ENCODE assay signal across 10 mouse cellular contexts in the genomic region with DNA sequence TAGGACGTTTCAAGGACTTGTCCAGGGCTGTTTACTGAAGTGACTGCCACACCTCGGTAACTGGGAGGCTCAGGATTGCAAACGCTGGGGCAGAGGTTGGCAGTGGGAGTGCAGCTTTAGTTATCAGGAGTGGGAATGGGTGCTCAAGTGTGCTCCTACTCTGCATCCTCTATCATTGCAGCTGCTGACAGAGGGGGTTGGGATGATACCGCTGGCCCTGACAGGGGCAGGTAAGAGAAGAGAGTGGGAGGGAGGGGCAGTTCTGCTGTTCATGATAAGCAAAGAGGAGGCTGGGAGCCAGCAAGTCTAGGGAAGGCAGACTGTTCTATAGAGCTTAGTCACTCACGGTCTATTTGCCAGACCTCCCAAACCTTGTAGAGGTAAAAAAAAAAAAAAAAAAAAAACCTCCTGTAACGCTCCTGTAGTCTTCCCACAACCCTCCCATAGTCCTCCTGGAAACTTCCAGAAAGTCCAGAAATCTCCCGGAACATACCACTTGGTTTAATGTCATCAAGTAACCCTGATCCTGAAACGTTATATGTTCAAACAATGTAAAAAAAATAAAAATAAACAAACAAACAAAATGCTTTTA. TPM values are rescaled to one million over a fixed set of nuclear protein-coding genes. Genes with fewer than 3 reads are reported as not detected.
DNase-seq lines count a peak whose midpoint lies in the region; ATAC-seq and TF ChIP-seq lines count a peak whose summit lies in the region.
"Had no signal": no experiment of that assay in that cellular context is flagged by ENCODE, and none has a peak within 500 bp of the region (broad histone marks: within the 10 kb centered on the region; RNA-seq: fewer than 3 reads in every experiment).

No protein-coding gene starts in this region.

- no peaks in the 10 kb centered on the region for H3K79me2 ChIP-seq in MEL (ENCODE audit: control insufficient read depth, insufficient read depth, low read length, poor library complexity)

- H3K36me3 ChIP-seq in hindbrain, embryonic 13.5 days: peaks cover 7% of the 10 kb centered on the region; the same call in 1 of the 2 replicates
- H3K36me3 ChIP-seq in hindbrain, embryonic 10.5 days: 0 out of 2 replicates have a peak, but pooled peaks cover 3% of the 10 kb centered on the region
- H3K36me3 ChIP-seq in MEL (ENCODE audit: control insufficient read depth in 1 of 2, insufficient read depth in 2 of 2, low read length in 2 of 2): peaks cover 0 to 15% of the 10 kb centered on the region in 2 experiments; a peak in 2 of 4 replicates
- peaks cover 3% of the 10 kb centered on the region for H3K36me3 ChIP-seq in liver, embryonic 16.5 days (ENCODE audit: control insufficient read depth, insufficient read depth)
- H3K36me3 ChIP-seq: neural tube, embryonic 13.5 days had no signal

- H3K9me3 ChIP-seq in hindbrain, embryonic 13.5 days: no peaks in the 10 kb centered on the region
- H3K9me3 ChIP-seq in hindbrain, embryonic 10.5 days: peaks cover 3% of the 10 kb centered on the region; the same call in 1 of the 2 replicates
- H3K9me3 ChIP-seq in MEL (replicated peaks; ENCODE audit: insufficient read depth, low read length): no peaks in the 10 kb centered on the region
- H3K9me3 ChIP-seq in liver, embryonic 16.5 days (replicated peaks; ENCODE audit: control insufficient read depth, low read length): peaks cover 4% of the 10 kb centered on the region
- H3K9me3 ChIP-seq: neural tube, embryonic 13.5 days had no signal

- no peak overlapping the region for H3K9ac ChIP-seq in hindbrain, embryonic 13.5 days
- H3K9ac ChIP-seq in MEL (ENCODE audit: control insufficient read depth, low read depth, low read length, poor library complexity, severe bottlenecking): peak overlapping the region; percentile 17
- peak overlapping the region; percentile 57 for H3K9ac ChIP-seq in liver, embryonic 16.5 days (ENCODE audit: low read depth, low read length)
- H3K9ac ChIP-seq: neural tube, embryonic 13.5 days had no signal

- TF ChIP-seq CTCF in MEL (IDR thresholded peaks at IDR 0.05 in 2 of 3, conservative IDR thresholded peaks at IDR 0.05 in 1 of 3; ENCODE audit: control insufficient read depth in 1 of 3, insufficient read depth in 1 of 3, low read depth in 2 of 3, low read length in 3 of 3, poor library complexity in 1 of 3, severe bottlenecking in 1 of 3): no peak

- WGBS in hindbrain, embryonic 13.5 days: 83% methylated on average over 8 of the region's 8 CpGs
- whole genome bisulfite sequencing in hindbrain, embryonic 10.5 days: 81% methylated on average over 8 of the region's 8 CpGs
- 18% methylated on average over 8 of the region's 8 CpGs for WGBS in liver, embryonic 16.5 days (ENCODE audit: insufficient replicate concordance)

- no peaks in the 10 kb centered on the region for H3K27me3 ChIP-seq in hindbrain, embryonic 13.5 days
- H3K27me3 ChIP-seq in hindbrain, embryonic 10.5 days (ENCODE audit: insufficient read depth, poor library complexity, severe bottlenecking): no peaks in the 10 kb centered on the region
- H3K27me3 ChIP-seq in MEL (ENCODE audit: control insufficient read depth in 1 of 2, insufficient read depth in 2 of 2, low read length in 2 of 2): no peaks in the 10 kb centered on the region
- H3K27me3 ChIP-seq in liver, embryonic 16.5 days (ENCODE audit: control insufficient read depth, insufficient read depth, low read depth, low read length): no peaks in the 10 kb centered on the region
- H3K27me3 ChIP-seq: neural tube, embryonic 13.5 days had no signal

- 0 out of 2 replicates have a peak, but pooled peaks cover 2% of the 10 kb centered on the region for H3K4me1 ChIP-seq in hindbrain, embryonic 13.5 days (replicated peaks)
- H3K4me1 ChIP-seq in hindbrain, embryonic 10.5 days (replicated peaks): no peaks in the 10 kb centered on the region
- peaks cover 8 to 14% of the 10 kb centered on the region in 2 experiments for H3K4me1 ChIP-seq in MEL (ENCODE audit: control insufficient read depth in 1 of 2, insufficient read depth in 2 of 2, low read length in 2 of 2)
- H3K4me1 ChIP-seq in liver, embryonic 16.5 days (ENCODE audit: control insufficient read depth, low read depth, low read length): peaks cover 38% of the 10 kb centered on the region
- H3K4me1 ChIP-seq: neural tube, embryonic 13.5 days had no signal

- no peak for DNase-seq in hindbrain, embryonic 10.5 days (ENCODE audit: low spot score)
- peak; percentile 91 for DNase-seq in MEL (ENCODE audit: low read depth, low spot score)
- peak; percentile 86 for DNase-seq in c-Kit-negative CD71-positive TER-119-positive erythroid progenitor cells, embryonic 14.5 days (ENCODE audit: low read depth, low spot score)
- DNase-seq in adrenal gland, postnatal 4 days (ENCODE audit: low spot score in 2 of 2): no peak
- no peak for DNase-seq in gastrocnemius, adult 8-10 months (ENCODE audit: low spot score in 2 of 2)
- DNase-seq: adrenal gland, postnatal 10 days; lung, adult 2 months had no signal

- TF ChIP-seq RAD21 in MEL (IDR thresholded peaks at IDR 0.05; ENCODE audit: low read depth, low read length): no peak

- no peak for TF ChIP-seq POLR2A in MEL (IDR thresholded peaks at IDR 0.05; ENCODE audit: control insufficient read depth in 1 of 2, insufficient read depth in 1 of 2, low read depth in 1 of 2, low read length in 2 of 2, poor library complexity in 1 of 2)

- TF ChIP-seq EP300 in MEL (IDR thresholded peaks at IDR 0.05; ENCODE audit: low read depth in 1 of 2, low read length in 2 of 2): peak; percentile 84 to 92

- no peak overlapping the region for H3K4me3 ChIP-seq in hindbrain, embryonic 13.5 days
- H3K4me3 ChIP-seq in hindbrain, embryonic 10.5 days: no peak overlapping the region
- H3K4me3 ChIP-seq in MEL (ENCODE audit: control insufficient read depth in 1 of 2, insufficient read depth in 1 of 2, low read depth in 2 of 2, low read length in 2 of 2): peak overlapping the region; percentile 10 to 13; a peak in 1 of 4 replicates
- no peak overlapping the region for H3K4me3 ChIP-seq in liver, embryonic 16.5 days (ENCODE audit: low read depth, low read length)
- H3K4me3 ChIP-seq: neural tube, embryonic 13.5 days had no signal

- no peak overlapping the region for H3K4me2 ChIP-seq in hindbrain, embryonic 13.5 days
- H3K4me2 ChIP-seq in liver, embryonic 16.5 days (ENCODE audit: low read depth, low read length): peak overlapping the region; percentile 36
- H3K4me2 ChIP-seq: neural tube, embryonic 13.5 days had no signal

- H3K27ac ChIP-seq in hindbrain, embryonic 13.5 days: no peak overlapping the region
- H3K27ac ChIP-seq in hindbrain, embryonic 10.5 days: no peak overlapping the region
- peak overlapping the region; percentile 65 for H3K27ac ChIP-seq in MEL (ENCODE audit: control insufficient read depth, low read depth, low read length)
- H3K27ac ChIP-seq in liver, embryonic 16.5 days (ENCODE audit: low read length): peak overlapping the region; percentile 99
- H3K27ac ChIP-seq: neural tube, embryonic 13.5 days had no signal

- peak; percentile 49; the same call in 1 of the 2 replicates for ATAC-seq in hindbrain, embryonic 13.5 days (ENCODE audit: low FRiP score)
- ATAC-seq in liver, embryonic 16.5 days (ENCODE audit: low read depth): peak; percentile 99

TF ChIP-seq in MEL, 35 proteins besides CTCF, POLR2A, EP300 and RAD21 (continues in another document):
- TF ChIP-seq CHD2 (IDR thresholded peaks at IDR 0.05; ENCODE audit: low read length) (peak; percentile 75), ZKSCAN1 (IDR thresholded peaks at IDR 0.05; ENCODE audit: low read depth, low read length) (no peak), MYB (IDR thresholded peaks at IDR 0.05; ENCODE audit: low read depth, low read length) (no peak), MEF2A (IDR thresholded peaks at IDR 0.05; ENCODE audit: extremely low read depth, insufficient replicate concordance, low read depth, low read length, poor library complexity, severe bottlenecking) (no peak), ZNF384 (IDR thresholded peaks at IDR 0.05; ENCODE audit: low read depth, low read length) (peak; percentile 98), POLR2AphosphoS2 (IDR thresholded peaks at IDR 0.05; ENCODE audit: low read length) (no peak), E2F4 (IDR thresholded peaks at IDR 0.05; ENCODE audit: borderline replicate concordance, low read depth, low read length) (no peak), USF1 (IDR thresholded peaks at IDR 0.05; ENCODE audit: low read depth, low read length) (no peak), RCOR1 (IDR thresholded peaks at IDR 0.05; ENCODE audit: low read depth, low read length) (peak; percentile 70), UBTF (IDR thresholded peaks at IDR 0.05; ENCODE audit: borderline replicate concordance, insufficient read depth, low read depth, low read length) (no peak), ZMIZ1 (IDR thresholded peaks at IDR 0.05; ENCODE audit: low read depth, low read length) (no peak), GATA1 (IDR thresholded peaks at IDR 0.05; ENCODE audit: low read depth, low read length) (peak; percentile 82), JUND (IDR thresholded peaks at IDR 0.05; ENCODE audit: low read depth, low read length) (no peak), TBP (IDR thresholded peaks at IDR 0.05; ENCODE audit: low read depth, low read length) (no peak; the same call in 1 of the 2 replicates), BHLHE40 (IDR thresholded peaks at IDR 0.05; ENCODE audit: borderline replicate concordance, low read depth, low read length) (0 out of 2 replicates have a peak, but pooled peaks have one; percentile 46), NRF1 (IDR thresholded peaks at IDR 0.05; ENCODE audit: insufficient read depth, low read depth, low read length, poor library complexity, severe bottlenecking) (no peak), ZC3H11A (IDR thresholded peaks at IDR 0.05; ENCODE audit: low read depth, low read length) (no peak), ETS1 (IDR thresholded peaks at IDR 0.05; ENCODE audit: low read depth, low read length) (peak; percentile 91), SIN3A (IDR thresholded peaks at IDR 0.05; ENCODE audit: low read length) (peak; percentile 53; the same call in 1 of the 2 replicates), TAL1 (IDR thresholded peaks at IDR 0.05; ENCODE audit: low read length) (peak; percentile 84), MAZ (IDR thresholded peaks at IDR 0.05; ENCODE audit: low read depth, low read length) (peak; percentile 95), MYC (IDR thresholded peaks at IDR 0.05; ENCODE audit: low read depth, low read length) (0 out of 2 replicates have a peak, but pooled peaks have one; percentile 24)

RNA-seq across cellular contexts. Expression of a gene that starts 39.9 kb away (rescaled TPM):
- polyA plus RNA-seq in hindbrain, embryonic 13.5 days (2015; fragmentation: Nextera tagmentation; extraction: Ambion mirVana): 12.6 and 13.1 TPM in 2 replicates
- polyA plus RNA-seq in hindbrain, embryonic 10.5 days (2016; fragmentation: Nextera tagmentation; extraction: Ambion mirVana): 6.8 and 7.0 TPM in 2 replicates
- total RNA-seq in MEL (2012; rRNA removed): 1.7 and 1.8 TPM in 2 replicates
- polyA plus RNA-seq in MEL (2012; ENCODE audit: insufficient read depth in 1 of 2, insufficient read length in 2 of 2, low read depth in 1 of 2, low replicate concordance in 2 of 2, missing spikeins in 1 of 2): 10 to 100 TPM in 1 of 2 experiments, 1 to 10 TPM in 1; 4.2 to 64.9 TPM
- 12.4 and 12.9 TPM in 2 replicates for polyA plus RNA-seq in liver, embryonic 16.5 days (2015; fragmentation: Nextera tagmentation; extraction: Ambion mirVana)
- 10 to 100 TPM; 47.9 to 49.3 TPM for total RNA-seq in adrenal gland, postnatal 4 days (2021)
- 1 to 10 TPM; 1.1 to 2.3 (median 1.7) TPM for total RNA-seq in gastrocnemius, adult 8-10 months (2022)

Comparison
In these comparisons a context has a peak if more than half of its experiments do, and no peak if none do; other contexts are left out.
1. H3K27ac ChIP-seq: peak in MEL (single experiment) and liver, embryonic 16.5 days (single experiment); none in hindbrain, embryonic 13.5 days (single experiment) and hindbrain, embryonic 10.5 days (single experiment).
2. H3K4me3 ChIP-seq: peak in MEL (2 of 2); none in hindbrain, embryonic 13.5 days (single experiment), hindbrain, embryonic 10.5 days (single experiment) and liver, embryonic 16.5 days (single experiment).
3. DNase-seq: peak in MEL (single experiment) and c-Kit-negative CD71-positive TER-119-positive erythroid progenitor cells, embryonic 14.5 days (single experiment); none in hindbrain, embryonic 10.5 days (single experiment), adrenal gland, postnatal 4 days (0 of 2) and gastrocnemius, adult 8-10 months (0 of 2).